Mouse (Mus musculus): Measurements from ENCODE around the gene Golgb1.

DNA sequence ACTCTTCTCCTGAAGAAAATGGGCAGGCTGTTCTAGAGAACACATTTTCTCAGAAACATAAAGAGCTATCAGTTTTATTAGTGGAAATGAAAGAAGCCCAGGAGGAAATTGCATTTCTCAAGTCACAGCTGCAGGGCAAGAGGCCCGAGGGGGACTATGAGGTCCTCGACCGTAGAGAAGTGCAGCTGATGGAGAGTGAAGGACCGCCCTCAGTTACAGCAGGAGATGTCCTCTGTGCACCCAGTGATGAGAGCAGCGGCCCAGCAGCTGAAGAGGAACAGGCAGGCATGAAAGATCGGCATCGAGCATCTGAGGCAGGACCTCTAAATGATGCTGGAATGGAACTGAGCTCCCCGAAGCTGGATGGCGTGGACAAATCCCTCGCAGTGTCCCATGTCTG, 37.0 kb downstream of the Golgb1 start:
- TF ChIP-seq CTCF (IDR thresholded peaks at IDR 0.05; ENCODE audit: low read depth, low read length) (no peak), GATA1 (IDR thresholded peaks at IDR 0.05; ENCODE audit: borderline replicate concordance, low read length) (no peak), GATA2 (IDR thresholded peaks at IDR 0.05; ENCODE audit: borderline replicate concordance, low read depth, low read length) (no peak), POLR2AphosphoS5 (IDR thresholded peaks at IDR 0.05; ENCODE audit: insufficient replicate concordance, low read depth, low read length) (no peak)
